Mouse (Mus musculus) right cerebral cortex, postnatal 36 days (tissue): ENCODE measurements around the gene Gm49711.
A peak's percentile ranks its signal among the peaks of the same experiment; 100 is the strongest.
"Not testable (repeated sequence)": the region's sequence is repeated elsewhere in the genome, so short reads cannot be mapped to it uniquely, and the experiment has no call there.

ENCODE experiments used
- DNase-seq, 2 experiments: peaks; one replicate each; pipeline ENCODE4 v3.0.0; 2022; ENCODE audit warnings: low spot score in 2 of 2, mixed read lengths in 1 of 2

The Gm49711 gene

DNA sequence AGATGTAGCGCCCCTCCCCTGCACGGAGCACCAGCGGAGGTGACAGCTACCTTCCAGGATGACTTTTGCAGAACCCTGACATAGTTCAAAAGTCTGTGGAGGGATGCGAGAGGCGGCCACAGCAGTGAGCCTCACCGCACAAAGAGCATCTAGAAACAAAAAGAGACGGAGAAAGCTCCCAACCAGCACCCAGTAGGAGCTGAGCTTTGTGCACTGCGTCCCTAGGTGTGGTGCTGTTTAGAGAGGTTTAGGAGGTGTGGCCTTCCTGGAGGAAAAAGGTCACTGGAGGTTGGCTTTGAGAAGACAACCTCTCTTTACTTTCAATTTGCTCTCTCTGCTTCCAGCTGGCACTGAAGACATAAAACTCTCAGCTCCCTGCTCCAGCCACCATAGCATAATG is 121.2 kb downstream of the Gm49711 start:
- DNase-seq = no peak

DNA sequence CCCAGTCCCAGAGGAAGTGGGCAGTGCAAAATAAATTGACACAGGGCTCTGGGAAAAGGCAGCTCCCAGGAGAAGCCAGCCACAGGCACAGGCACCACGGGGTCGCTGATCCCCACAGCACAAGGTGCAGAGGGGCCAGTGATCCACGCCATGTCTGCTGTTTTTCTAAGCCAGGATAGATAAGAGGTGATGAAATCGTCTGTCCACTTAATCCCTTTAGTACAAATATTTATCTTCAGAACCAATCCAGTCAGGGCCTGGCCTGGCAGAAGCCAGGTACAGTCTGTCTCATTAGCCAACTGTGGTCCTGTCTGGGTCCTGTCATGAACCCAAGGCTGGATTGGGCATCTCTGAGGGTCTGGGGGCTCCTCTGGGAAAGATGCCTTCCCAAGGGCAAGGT is 125.4 kb downstream of the Gm49711 start:
- no peak for DNase-seq

DNA sequence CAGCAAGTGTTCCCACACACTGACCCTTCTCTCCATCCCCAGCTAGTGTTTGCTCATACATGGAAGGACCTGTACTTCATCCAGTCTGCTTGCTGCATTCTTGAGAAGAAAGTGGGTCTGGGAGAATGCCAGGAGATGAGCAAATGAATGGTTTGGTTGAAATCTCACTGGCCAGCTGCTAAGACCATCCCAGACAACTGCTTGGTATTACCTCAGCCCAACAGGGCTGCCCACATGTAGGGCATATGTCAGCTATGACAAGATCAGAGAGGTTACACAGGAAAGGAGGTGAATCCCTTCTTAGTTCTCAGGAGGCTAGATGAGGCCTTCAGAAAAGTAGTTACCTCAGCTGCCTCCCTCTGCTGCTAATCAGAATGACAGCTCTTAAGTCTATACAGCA is 132.5 kb downstream of the Gm49711 start:
- DNase-seq = no peak

DNA sequence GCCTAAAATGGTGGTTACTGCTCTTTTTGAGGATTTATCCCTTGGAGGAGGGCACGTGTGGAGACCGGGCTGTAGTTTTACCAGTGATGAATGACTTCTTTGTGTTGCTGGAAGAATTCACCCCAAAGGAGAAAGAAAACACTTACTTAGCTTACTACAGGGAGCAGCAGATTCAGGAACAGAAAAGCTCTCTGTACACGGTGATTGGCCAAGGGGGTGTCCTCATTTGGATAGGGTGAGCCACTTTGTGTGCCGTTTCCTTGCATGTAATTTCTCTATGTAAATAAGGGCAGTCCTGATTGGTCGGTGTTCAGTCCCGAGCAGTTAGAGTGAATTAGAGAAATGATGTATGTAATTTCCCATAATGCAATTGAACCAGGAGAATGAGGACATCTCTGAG is 137.0 kb downstream of the Gm49711 start:
- no peak for DNase-seq

DNA sequence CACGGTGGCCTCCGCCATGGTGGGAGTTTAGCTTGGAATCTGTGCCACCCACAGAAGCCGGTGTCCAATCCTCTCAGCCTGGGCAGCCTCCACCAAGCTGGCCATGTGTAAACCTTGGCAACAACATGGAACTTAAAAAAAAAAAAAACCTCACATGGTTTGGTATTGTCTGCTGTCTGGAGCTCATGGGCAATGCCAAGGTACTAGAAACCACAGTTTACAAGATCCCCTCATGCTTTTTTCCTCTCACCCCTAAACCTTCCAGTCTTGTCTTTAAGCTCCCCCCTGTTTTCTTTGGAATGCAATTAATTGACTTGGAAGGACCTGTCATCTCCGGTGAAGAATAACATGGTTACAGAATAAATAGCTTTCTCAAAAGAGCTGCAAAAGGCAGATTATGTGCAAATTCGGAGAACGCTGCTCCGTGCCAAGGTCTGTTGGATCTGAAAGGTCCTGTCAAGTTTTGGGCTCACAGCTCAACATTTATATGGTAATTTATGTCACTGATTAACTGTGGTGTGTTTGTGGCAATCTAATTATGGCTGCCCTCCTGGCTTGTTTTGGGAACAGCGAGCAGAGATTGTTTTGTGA is 138.7 kb downstream of the Gm49711 start:
- peak in 1 of 2 experiments; percentile 9 for DNase-seq

DNA sequence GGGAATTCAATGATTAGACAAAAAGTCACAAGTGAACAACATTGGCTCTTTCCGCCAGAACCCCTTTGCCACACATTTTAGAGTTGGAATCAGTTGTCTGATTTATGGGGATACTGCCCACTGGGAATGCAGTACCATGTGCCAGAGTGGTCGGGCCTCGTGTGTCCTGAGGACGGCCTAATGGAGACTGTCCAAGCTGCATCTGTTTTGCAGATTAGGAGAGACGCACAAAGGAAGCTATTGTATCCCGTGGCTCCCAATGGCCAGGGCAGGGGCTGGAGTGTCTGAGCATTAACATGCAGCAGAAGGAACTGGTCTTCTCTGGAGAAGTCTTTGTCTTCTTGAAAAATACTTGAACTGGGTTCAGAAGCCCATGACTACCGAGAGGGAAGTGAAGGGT is 142.5 kb downstream of the Gm49711 start:
- peak; percentile 3 to 12 for DNase-seq

DNA sequence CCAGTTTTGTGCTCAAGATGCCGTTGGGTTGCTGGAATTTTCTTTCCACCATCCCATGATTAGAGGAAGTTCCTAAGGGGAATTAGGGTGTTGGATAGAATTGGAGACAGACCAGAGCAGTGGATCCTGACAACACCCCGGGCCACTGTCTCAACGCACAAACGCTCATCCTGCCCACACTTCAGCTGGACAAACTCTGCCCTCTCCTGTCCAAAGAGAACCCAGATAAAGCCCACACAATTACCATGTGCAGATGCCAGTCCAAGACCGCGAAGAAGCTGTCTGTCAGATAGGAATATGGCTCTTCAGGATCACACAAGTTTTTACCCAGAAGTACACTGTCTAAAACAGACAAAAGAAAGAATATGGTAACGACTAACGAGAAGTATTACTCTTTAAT is 145.5 kb downstream of the Gm49711 start:
- no peak for DNase-seq

DNA sequence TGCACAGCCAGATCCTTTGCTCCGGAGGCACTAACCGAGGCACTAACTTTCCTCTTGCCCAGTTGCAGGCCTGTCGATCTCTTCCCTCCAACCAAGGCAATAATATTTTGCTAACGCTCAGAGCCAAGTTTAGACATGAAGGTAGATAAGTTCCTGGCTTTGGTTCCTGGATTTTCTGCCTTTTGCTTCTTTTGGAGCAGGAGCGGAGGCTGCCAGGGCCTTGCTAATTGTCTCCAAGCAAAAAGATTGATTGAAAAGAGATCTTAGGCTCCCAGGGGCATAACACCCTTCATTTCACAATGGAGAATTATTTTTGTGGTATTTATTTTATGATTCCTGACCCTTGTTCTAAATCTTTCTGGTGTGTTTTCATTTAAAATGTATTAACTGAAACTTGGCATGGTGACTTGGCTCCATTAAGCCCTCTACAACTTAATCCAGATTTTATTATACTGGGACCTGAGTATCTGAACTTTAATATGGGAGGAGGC is 151.2 kb downstream of the Gm49711 start:
- no peak for DNase-seq

DNA sequence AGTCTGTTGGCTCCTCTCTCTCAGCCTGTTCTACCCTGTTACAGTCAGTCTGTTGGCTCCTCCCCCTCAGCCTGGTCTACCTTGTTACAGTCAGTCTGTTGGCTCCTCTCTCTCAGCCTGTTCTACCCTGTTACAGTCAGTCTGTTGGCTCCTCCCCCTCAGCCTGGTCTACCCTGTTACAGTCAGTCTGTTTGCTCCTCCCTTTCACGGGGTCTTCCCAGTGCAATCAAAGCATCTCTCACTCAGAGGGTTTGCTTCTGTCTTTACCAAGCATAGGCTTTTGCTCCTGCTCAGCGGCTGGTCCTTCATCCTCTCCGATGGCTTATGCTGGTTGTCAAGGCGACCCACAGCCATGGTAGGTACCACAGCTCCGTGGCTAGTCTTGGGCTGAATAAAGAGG is 152.2 kb downstream of the Gm49711 start:
- not testable (repeated sequence) for DNase-seq

DNA sequence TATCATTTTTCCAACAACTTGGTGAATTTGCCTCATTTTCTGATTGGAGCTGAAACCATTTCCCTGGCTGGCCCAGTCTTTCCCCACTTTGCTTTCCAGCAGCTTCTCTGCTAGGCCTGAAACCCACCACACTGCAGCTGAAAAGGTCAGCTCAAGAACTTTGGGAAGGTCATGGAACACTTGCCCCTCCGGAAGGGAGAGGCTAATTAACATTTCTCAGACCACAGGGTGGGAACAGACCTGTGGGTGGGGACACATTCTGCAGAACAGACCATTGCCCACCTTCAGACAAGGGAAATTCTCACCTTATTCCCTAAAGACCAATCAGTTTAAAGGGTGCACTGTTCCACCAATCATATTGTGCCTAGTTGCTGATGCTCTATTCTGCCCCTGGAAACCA is 155.8 kb downstream of the Gm49711 start:
- not testable (repeated sequence) for DNase-seq

DNA sequence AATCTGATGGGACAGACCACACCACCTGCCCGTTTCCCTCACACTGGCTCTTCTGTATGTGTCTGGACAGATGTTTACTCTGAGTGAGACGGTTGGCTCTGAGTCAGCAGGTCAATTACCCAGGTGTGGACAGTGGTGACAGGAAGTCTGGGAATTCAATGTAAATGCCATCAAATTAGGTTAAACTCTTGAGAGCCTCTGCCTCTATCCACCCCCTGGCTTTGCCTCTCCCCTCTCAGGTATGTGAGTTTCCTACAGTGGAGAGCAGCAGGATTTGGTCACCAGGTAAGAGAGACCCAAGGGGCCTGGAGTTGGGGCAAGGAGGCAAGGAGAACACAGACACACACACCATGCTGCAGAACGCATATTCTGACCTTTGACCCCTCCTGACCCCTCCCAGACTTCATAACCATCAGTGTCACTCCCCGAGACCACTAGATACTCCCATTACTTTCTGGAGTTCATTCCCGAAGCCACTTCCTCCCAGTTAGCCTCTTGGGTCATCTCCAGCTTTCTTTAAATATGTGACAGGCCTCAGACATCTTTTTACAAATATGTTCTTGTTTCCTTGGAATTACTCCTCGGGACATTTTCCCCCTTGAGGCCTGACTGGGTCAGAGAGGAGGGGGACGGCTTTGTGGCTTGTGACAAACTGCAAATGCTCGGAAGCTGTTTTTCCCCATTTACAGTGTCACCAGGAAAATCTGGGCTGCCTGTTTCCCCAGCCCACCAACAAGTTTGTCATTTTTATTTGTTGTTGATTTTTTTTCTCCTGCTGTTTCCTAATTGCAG is 157.7 kb downstream of the Gm49711 start:
- DNase-seq = no peak

DNA sequence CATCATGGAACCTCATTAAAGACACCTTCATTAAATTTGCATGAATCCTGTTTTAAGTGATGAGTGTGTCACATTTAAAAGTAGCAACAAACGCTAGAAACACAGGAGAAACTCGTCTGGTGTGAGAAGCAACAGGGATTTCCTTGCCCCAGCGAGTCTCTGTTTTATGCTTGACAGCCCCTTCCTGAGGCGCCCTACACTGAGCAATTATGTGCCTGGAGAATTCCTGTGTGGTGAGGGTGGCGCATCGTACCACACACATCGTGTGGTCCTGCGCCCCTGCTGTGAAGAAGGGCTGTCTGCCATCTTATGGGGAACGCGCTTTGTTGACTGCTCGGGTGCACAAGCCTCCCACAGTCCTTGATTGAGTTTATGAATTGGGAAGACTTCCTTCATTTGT is 162.6 kb downstream of the Gm49711 start:
- DNase-seq = no peak

DNA sequence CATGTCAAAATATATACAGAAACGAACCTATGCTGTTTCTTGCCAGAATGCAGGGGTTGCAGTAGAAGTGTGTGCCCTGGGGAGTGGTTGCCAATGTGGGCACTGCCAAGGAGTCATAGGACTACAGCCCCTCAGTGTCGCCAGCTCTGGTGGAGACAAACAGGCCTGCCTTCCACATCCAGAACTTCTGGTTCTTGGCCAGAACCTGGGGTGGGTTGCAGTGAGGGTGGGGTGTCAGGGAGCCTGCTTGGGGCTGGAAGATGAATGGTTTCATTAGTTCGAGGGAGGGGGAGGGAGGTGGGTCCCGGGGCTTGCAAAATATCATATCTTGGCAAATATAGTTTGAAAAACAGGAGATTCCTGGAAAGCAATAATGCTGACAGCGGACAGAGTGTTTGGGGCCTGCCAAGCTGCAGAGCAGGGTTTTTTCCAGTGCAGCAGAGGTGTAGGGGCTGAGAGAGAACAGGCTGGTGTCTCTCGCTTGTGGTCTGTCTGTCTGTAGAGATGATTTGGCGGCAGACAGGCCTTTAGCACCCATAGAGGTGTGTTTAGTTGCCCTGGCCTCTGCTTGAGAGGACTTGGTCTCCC is 170.3 kb downstream of the Gm49711 start:
- DNase-seq = no peak

DNA sequence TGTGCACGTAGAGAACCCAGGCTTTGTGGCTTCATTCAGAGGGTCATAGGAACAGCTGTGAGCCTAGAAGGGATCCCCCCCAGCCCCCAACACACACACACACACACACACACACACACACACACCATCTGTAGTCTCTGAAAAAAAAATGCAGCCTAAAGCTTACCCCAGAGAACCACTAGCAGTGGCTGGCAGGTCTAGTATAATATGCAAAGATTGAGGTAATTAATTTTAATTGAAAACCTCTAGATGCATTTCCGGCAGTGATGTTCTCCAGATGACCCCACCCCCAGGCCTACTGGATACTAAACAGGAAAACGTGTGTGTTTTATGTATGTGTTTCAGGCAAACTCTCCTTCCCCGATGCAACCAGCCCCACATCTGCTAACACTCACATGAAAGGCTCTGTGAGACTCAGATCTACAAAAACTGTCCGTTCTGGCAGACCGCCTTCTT is 172.4 kb downstream of the Gm49711 start:
- DNase-seq = no peak

DNA sequence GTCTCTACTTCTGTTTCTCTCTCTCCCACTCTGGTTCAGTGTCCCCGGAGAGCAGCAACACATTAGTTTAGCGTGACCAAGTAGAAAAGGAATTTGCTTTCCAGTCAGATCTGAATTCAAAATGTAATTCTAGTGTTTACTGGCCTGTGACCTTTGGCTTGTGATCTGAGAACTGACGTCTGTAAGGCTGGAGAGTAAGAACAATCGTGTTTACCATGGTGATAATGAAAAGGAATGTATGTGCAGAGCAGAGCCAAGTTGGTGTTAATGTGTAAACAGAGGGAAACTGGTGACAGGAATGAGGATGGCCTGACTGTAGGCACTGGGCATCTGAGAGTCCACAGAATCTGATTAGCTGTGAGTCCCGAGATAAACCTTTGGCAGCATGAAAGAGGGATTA is 176.4 kb downstream of the Gm49711 start:
- no peak for DNase-seq

DNA sequence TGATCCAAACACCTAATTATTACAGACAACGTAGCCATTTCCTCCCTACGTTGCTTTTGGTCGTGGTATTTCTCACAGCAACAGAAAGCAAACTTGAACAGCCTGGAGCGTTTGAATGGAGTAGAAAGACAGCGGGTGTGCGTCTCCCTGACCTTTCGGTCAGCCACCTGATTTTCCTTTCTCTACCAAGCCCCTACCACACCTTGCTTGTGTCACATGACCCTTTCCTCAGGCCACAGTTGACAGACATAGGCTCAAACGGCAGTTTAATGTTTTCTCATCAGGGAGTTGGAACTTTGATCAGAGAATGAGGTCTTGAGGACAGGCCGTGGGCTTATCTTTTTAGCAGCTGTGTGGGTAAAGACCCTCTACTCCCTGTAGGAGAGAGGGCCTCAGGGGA is 177.1 kb downstream of the Gm49711 start:
- no peak for DNase-seq
